Mouse (Mus musculus): ENCODE measurements at regions not wholly inside any gene's neighbourhood (a gene's known extent, or its start where the extent isn't known, plus 50 kb on each side); places are given as distances from the start of the nearest gene placed in this dataset.
A peak's percentile ranks its signal among the peaks of the same experiment; 100 is the strongest.

DNA sequence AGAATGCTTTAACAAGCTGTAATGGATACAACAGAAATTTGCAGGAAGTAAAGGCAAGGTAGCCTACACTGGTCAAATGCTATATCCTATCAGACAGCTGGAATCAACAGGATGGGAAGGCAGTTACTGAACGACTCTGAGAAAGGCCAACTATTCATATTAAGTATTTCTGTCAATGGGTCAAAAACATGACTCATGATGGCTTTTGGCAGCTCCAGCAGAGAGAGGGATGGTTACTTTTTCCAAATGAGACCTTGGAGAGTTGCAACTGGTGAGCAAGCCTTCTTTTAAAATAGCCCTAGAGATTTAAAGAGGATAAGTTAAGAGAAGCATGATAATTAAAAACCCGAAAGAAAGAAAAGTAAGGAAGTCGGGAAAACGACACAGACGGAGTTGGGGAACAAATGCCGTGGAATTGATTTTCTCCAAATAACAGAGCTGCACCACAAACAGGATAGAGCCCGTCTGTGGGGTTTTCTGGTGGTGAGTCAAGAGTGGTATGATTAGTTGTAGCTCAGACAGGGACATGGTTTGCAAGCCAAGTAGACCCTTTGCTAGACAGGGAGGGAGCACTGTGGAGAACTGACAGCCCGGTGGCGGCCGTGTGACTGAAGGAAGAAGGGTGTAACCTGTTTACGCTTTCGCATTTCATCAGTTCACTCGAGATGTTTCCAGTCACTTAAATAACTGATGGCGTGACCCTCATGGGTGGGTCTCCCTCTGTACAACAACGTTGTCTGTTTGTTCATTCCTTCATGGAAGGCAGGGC, 3638.1 kb upstream of the Gm7489 start:
- DNase-seq (ENCODE audit: low spot score) = no peak
- no peak for ATAC-seq (replicated peaks; ENCODE audit: low FRiP score)
- Histone ChIP-seq H3K36me3 (ENCODE audit: control insufficient read depth, insufficient read depth, low read length) (no peaks in the 10 kb centered on the region), H3K9ac (ENCODE audit: low read depth, low read length) (no peak overlapping the region), H3K4me2 (no peak overlapping the region), H3K9me3 (ENCODE audit: control insufficient read depth, low read length) (no peaks in the 10 kb centered on the region), H3K27ac (ENCODE audit: low read depth, low read length) (no peak overlapping the region), H3K4me3 (ENCODE audit: low read depth, low read length) (no peak overlapping the region), H3K27me3 (replicated peaks; ENCODE audit: control insufficient read depth, insufficient read depth, low read length) (no peaks in the 10 kb centered on the region), H3K4me1 (replicated peaks; ENCODE audit: control insufficient read depth, insufficient read depth, low read length) (no peaks in the 10 kb centered on the region)
- WGBS = 81% methylated on average over 15 of the region's 15 CpGs

DNA sequence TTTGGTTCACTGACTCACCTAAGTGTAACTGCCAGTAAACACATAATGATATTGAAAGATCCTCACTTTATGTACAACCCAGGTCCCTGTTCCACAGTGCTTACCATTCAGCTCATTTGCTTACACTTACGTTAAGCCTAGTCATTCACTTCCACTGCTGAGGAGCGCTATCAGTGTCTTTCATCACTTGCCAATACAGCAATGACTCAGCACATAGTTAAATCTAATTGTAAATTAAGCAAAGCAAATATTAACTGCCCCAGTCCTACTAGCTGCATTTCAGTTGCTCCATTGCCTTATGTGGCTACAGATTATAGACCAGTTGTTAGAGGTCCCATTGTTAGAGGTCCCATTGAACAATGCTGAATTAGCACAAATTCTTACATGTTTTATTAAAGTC, 3624.6 kb upstream of the Gm7489 start:
- Histone ChIP-seq H3K4me3 (ENCODE audit: low read depth, low read length) (no peak overlapping the region), H3K4me2 (no peak overlapping the region), H3K9ac (ENCODE audit: low read depth, low read length) (no peak overlapping the region), H3K27ac (ENCODE audit: low read depth, low read length) (no peak overlapping the region), H3K9me3 (ENCODE audit: control insufficient read depth, low read length) (no peaks in the 10 kb centered on the region), H3K36me3 (ENCODE audit: control insufficient read depth, insufficient read depth, low read length) (no peaks in the 10 kb centered on the region), H3K4me1 (replicated peaks; ENCODE audit: control insufficient read depth, insufficient read depth, low read length) (no peaks in the 10 kb centered on the region), H3K27me3 (replicated peaks; ENCODE audit: control insufficient read depth, insufficient read depth, low read length) (no peaks in the 10 kb centered on the region)
- DNase-seq (ENCODE audit: low spot score) (no peak), ATAC-seq (replicated peaks; ENCODE audit: low FRiP score) (no peak)
- 74% methylated on average over 2 of the region's 2 CpGs for WGBS

GRCm38 (mm10) chr15:50261245-50261872, 3623.3 kb upstream of the Gm7489 start:
- WGBS = 73% methylated on average over 8 of the region's 8 CpGs
- peak; percentile 57 for ATAC-seq (replicated peaks; ENCODE audit: low FRiP score)

GRCm38 (mm10) chr15:50267542-50267941, 3617.2 kb upstream of the Gm7489 start:
- DNase-seq (ENCODE audit: low spot score) = no peak
- H3K4me3 ChIP-seq (ENCODE audit: low read depth, low read length) = no peak overlapping the region
- H3K27ac ChIP-seq (ENCODE audit: low read depth, low read length) = no peak overlapping the region
- no peaks in the 10 kb centered on the region for H3K36me3 ChIP-seq (ENCODE audit: control insufficient read depth, insufficient read depth, low read length)
- no peak overlapping the region for H3K4me2 ChIP-seq
- no peaks in the 10 kb centered on the region for H3K27me3 ChIP-seq (replicated peaks; ENCODE audit: control insufficient read depth, insufficient read depth, low read length)
- H3K9me3 ChIP-seq (ENCODE audit: control insufficient read depth, low read length) = no peaks in the 10 kb centered on the region
- H3K4me1 ChIP-seq (replicated peaks; ENCODE audit: control insufficient read depth, insufficient read depth, low read length) = no peaks in the 10 kb centered on the region
- no peak overlapping the region for H3K9ac ChIP-seq (ENCODE audit: low read depth, low read length)
- 69% methylated on average over 1 of the region's 1 CpGs for WGBS
- ATAC-seq (replicated peaks; ENCODE audit: low FRiP score) = no peak

More at GRCm38 (mm10) chr15:50261245-50261872, 3623.3 kb upstream of the Gm7489 start:
- H3K27ac ChIP-seq (ENCODE audit: low read depth, low read length) = no peak overlapping the region
- H3K4me3 ChIP-seq (ENCODE audit: low read depth, low read length) = no peak overlapping the region
- no peak overlapping the region for H3K4me2 ChIP-seq
- no peak for DNase-seq (ENCODE audit: low spot score)
- H3K9ac ChIP-seq (ENCODE audit: low read depth, low read length) = no peak overlapping the region
- no peaks in the 10 kb centered on the region for H3K9me3 ChIP-seq (ENCODE audit: control insufficient read depth, low read length)
- H3K4me1 ChIP-seq (replicated peaks; ENCODE audit: control insufficient read depth, insufficient read depth, low read length) = no peaks in the 10 kb centered on the region
- no peaks in the 10 kb centered on the region for H3K27me3 ChIP-seq (replicated peaks; ENCODE audit: control insufficient read depth, insufficient read depth, low read length)
- no peaks in the 10 kb centered on the region for H3K36me3 ChIP-seq (ENCODE audit: control insufficient read depth, insufficient read depth, low read length)

DNA sequence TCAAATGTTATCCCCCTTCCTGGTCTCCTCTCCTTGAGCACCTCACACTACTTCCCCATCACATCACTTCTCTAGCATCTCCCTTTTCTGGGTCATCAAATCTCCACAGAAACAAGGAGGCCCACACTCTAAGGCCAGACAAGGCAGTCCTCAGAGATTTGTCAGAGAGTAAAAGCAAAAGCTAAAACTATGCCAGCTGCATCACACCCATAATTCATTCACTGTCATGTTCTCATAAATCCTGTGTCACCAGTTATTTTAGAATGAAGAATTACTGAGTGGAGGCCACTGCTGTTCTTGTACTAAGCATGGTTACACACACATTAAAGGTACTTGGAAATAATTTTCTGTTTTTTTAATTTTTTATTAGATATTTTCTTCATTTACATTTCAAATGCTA, 3613.1 kb upstream of the Gm7489 start:
- H3K27me3 ChIP-seq (replicated peaks; ENCODE audit: control insufficient read depth, insufficient read depth, low read length) = no peaks in the 10 kb centered on the region
- no peaks in the 10 kb centered on the region for H3K9me3 ChIP-seq (ENCODE audit: control insufficient read depth, low read length)
- H3K4me2 ChIP-seq = no peak overlapping the region
- no peak overlapping the region for H3K27ac ChIP-seq (ENCODE audit: low read depth, low read length)
- no peak for DNase-seq (ENCODE audit: low spot score)
- no peak for ATAC-seq (replicated peaks; ENCODE audit: low FRiP score)
- no peak overlapping the region for H3K4me3 ChIP-seq (ENCODE audit: low read depth, low read length)
- no peaks in the 10 kb centered on the region for H3K36me3 ChIP-seq (ENCODE audit: control insufficient read depth, insufficient read depth, low read length)
- H3K9ac ChIP-seq (ENCODE audit: low read depth, low read length) = no peak overlapping the region
- no peaks in the 10 kb centered on the region for H3K4me1 ChIP-seq (replicated peaks; ENCODE audit: control insufficient read depth, insufficient read depth, low read length)

DNA sequence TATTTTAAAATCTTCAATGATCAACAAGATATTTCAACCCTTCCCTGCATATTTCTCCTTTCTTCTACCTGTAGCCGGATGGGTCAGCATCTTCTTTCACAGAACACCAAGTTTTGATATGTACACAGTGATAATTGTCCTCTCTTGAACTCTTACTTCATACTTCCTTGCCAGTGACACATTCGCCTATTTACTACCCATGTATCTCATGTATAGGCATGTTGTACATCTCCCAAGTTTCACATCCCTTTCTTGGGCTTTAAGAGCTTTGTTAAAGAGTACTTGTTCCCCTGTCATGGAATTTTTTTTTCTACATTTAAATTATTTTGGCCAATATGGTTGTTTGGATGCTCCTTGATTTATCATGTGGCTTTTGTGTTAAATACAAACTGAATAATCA, 3602.1 kb upstream of the Gm7489 start:
- DNase-seq (ENCODE audit: low spot score) = no peak
- Histone ChIP-seq H3K4me3 (ENCODE audit: low read depth, low read length) (no peak overlapping the region), H3K27ac (ENCODE audit: low read depth, low read length) (no peak overlapping the region), H3K9me3 (ENCODE audit: control insufficient read depth, low read length) (no peaks in the 10 kb centered on the region), H3K36me3 (ENCODE audit: control insufficient read depth, insufficient read depth, low read length) (no peaks in the 10 kb centered on the region), H3K27me3 (replicated peaks; ENCODE audit: control insufficient read depth, insufficient read depth, low read length) (no peaks in the 10 kb centered on the region), H3K4me1 (replicated peaks; ENCODE audit: control insufficient read depth, insufficient read depth, low read length) (no peaks in the 10 kb centered on the region), H3K4me2 (no peak overlapping the region), H3K9ac (ENCODE audit: low read depth, low read length) (no peak overlapping the region)
- WGBS = 80% methylated on average over 2 of the region's 2 CpGs
- no peak for ATAC-seq (replicated peaks; ENCODE audit: low FRiP score)

DNA sequence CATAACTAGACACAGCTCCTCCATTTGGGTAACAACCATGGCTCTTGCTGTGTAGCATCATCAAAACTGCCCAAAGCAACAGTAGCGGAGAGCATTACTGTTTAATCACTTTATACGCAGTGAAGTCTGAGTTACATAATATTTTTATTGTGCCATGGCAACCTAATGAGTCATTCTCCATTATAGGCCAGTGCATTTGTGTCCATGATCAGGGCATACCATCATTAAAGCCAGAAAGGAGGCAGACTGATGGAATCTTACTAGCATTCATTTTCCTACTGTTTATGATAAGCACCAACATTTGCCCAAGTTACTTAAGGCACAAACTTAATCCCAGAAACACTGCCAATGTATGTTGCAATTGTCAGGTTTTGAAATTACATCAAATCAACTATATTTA, 3601.2 kb upstream of the Gm7489 start:
- 97% methylated on average over 2 of the region's 2 CpGs for WGBS
- H3K27me3 ChIP-seq (replicated peaks; ENCODE audit: control insufficient read depth, insufficient read depth, low read length) = no peaks in the 10 kb centered on the region
- no peak overlapping the region for H3K4me3 ChIP-seq (ENCODE audit: low read depth, low read length)
- H3K9me3 ChIP-seq (ENCODE audit: control insufficient read depth, low read length) = no peaks in the 10 kb centered on the region
- H3K4me1 ChIP-seq (replicated peaks; ENCODE audit: control insufficient read depth, insufficient read depth, low read length) = no peaks in the 10 kb centered on the region
- no peak overlapping the region for H3K4me2 ChIP-seq
- DNase-seq (ENCODE audit: low spot score) = no peak
- no peak overlapping the region for H3K27ac ChIP-seq (ENCODE audit: low read depth, low read length)
- H3K9ac ChIP-seq (ENCODE audit: low read depth, low read length) = no peak overlapping the region
- no peak for ATAC-seq (replicated peaks; ENCODE audit: low FRiP score)
- no peaks in the 10 kb centered on the region for H3K36me3 ChIP-seq (ENCODE audit: control insufficient read depth, insufficient read depth, low read length)

DNA sequence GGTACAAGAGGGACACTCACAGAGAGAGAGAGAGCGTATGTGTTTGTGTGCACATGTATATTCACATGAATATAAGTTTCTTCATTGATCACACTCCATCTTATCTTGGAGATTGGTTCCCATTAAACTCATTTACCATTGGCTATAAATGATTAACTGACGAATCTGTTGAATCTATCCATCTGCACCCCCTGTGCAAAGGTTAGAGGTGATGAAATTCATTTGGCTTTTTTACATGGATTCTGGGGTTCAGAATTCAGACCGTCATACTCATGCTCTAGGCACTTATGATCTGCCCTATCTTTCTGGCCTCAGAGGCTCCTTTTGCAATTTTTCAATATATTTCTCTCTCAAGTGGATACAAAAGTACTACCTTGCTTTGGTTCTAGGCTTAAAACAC, 3582.9 kb upstream of the Gm7489 start:
- Histone ChIP-seq H3K27ac (ENCODE audit: low read depth, low read length) (no peak overlapping the region), H3K4me2 (no peak overlapping the region), H3K27me3 (replicated peaks; ENCODE audit: control insufficient read depth, insufficient read depth, low read length) (no peaks in the 10 kb centered on the region), H3K36me3 (ENCODE audit: control insufficient read depth, insufficient read depth, low read length) (no peaks in the 10 kb centered on the region), H3K9me3 (ENCODE audit: control insufficient read depth, low read length) (no peaks in the 10 kb centered on the region), H3K9ac (ENCODE audit: low read depth, low read length) (no peak overlapping the region), H3K4me3 (ENCODE audit: low read depth, low read length) (no peak overlapping the region), H3K4me1 (replicated peaks; ENCODE audit: control insufficient read depth, insufficient read depth, low read length) (no peaks in the 10 kb centered on the region)
- DNase-seq (ENCODE audit: low spot score) (no peak), ATAC-seq (replicated peaks; ENCODE audit: low FRiP score) (no peak)
- 82% methylated on average over 3 of the region's 3 CpGs for WGBS

DNA sequence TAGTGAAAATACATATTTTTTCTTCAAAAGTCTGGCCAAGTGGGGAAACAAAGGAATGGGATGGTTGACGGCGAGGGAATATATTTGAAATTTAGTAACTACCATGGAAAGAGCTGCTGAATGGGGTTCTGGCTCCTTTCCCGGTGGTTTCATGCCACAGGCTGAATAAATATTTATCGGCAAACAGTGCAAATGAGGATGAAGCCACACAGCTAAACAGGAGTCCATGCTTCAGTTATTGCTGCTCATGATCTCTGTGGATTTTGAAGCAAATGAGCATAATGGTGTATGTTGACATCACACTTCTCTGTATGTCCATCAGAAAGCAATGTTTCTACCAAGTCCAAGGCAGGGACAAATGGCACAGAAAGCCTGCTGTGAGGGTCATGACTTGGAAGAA, 3580.6 kb upstream of the Gm7489 start:
- no peak for ATAC-seq (replicated peaks; ENCODE audit: low FRiP score)

More for the DNA sequence above, 3580.6 kb upstream of the Gm7489 start:
- no peaks in the 10 kb centered on the region for H3K27me3 ChIP-seq (replicated peaks; ENCODE audit: control insufficient read depth, insufficient read depth, low read length)
- H3K4me3 ChIP-seq (ENCODE audit: low read depth, low read length) = no peak overlapping the region
- H3K36me3 ChIP-seq (ENCODE audit: control insufficient read depth, insufficient read depth, low read length) = no peaks in the 10 kb centered on the region
- WGBS = 87% methylated on average over 4 of the region's 4 CpGs
- H3K9me3 ChIP-seq (ENCODE audit: control insufficient read depth, low read length) = no peaks in the 10 kb centered on the region
- no peak overlapping the region for H3K27ac ChIP-seq (ENCODE audit: low read depth, low read length)
- no peak overlapping the region for H3K4me2 ChIP-seq
- no peak for DNase-seq (ENCODE audit: low spot score)
- no peak overlapping the region for H3K9ac ChIP-seq (ENCODE audit: low read depth, low read length)
- H3K4me1 ChIP-seq (replicated peaks; ENCODE audit: control insufficient read depth, insufficient read depth, low read length) = no peaks in the 10 kb centered on the region
